Mouse (Mus musculus) hindlimb bud, embryonic 11.5 days (tissue): Measurements from ENCODE around the gene Gpx8.

Source experiments
- DNase-seq: peaks from one replicate; pipeline ENCODE4 v3.0.0-alpha.2; 2012; ENCODE audit warnings: low read depth, low spot score; ENCODE audit errors: extremely low spot score

The Gpx8 gene

DNA sequence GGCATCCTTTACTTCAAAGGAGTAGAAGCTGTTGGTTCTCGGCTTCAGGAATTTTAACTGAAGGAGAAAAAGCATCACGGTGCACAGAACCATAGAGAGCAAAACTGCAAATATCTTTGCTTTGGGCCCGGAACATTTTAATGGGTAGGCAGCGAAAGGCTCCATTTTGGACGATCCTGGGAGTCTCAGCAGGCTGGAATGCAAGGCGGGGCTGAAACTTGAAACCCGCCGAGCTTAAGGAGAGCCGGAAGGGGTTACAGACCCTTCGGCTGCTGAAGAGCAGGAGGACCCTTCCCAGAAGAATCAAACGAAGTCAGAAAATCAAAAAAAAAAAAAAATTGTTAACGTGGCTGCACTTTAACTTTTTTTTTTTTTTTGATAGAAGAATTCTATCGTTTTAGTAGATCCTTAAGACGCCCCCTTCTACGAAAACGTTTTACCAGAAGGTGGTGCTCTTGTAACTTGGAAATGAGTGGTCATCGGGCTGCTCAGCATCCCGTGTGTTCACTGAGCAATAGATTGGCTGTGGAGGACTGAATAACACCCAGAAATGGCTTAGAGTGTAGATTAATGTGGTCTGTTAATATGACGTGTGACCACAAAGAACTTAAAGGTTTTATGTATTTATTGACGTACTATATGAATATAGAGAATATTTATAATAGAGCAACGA, at the start of gene Gpx8:
Gpx8 (minus strand) TSS at position 200 of the 673 bp plus-strand sequence.
- DNase-seq = no peak

DNA sequence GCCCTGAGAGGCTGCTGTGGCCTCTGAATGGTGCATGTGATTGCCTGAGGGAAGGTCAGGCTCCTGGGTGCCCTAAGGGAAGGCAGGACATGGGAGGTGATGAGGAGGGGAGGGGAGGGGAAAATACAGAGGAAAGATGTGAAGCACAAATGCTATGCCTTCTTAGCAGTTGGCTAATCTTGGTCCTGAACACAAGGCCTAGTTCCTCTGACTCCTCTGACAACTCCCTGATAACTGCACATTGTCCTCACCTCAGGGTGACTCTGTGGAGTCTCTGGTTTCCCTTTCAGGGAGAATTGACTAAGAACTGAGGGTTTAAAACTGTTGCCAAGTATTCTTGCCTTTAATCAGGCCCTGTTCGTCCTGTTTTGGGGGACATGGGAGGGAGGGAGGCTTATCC, 48.4 kb upstream of the Gpx8 start:
- DNase-seq = no peak

DNA sequence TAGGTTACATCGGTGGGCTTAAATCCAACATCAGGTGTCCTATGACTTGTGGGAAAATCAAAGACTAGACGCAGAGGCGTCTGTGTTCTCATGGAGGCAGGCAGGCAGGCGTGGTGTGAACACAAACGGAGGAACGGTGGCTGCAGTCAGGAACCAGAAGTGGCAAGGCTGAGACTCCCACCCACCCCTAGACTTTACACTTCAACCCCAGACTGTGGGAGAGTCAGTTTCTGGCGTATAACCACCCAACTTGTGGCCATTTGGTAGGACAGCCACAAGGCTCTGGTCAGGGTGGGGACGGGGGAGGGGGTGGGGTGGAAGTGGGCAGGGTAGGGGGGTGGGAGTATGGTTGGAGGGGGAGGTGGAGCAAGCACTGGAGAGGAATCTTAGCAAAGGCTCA, 44.3 kb upstream of the Gpx8 start:
- no peak for DNase-seq

DNA sequence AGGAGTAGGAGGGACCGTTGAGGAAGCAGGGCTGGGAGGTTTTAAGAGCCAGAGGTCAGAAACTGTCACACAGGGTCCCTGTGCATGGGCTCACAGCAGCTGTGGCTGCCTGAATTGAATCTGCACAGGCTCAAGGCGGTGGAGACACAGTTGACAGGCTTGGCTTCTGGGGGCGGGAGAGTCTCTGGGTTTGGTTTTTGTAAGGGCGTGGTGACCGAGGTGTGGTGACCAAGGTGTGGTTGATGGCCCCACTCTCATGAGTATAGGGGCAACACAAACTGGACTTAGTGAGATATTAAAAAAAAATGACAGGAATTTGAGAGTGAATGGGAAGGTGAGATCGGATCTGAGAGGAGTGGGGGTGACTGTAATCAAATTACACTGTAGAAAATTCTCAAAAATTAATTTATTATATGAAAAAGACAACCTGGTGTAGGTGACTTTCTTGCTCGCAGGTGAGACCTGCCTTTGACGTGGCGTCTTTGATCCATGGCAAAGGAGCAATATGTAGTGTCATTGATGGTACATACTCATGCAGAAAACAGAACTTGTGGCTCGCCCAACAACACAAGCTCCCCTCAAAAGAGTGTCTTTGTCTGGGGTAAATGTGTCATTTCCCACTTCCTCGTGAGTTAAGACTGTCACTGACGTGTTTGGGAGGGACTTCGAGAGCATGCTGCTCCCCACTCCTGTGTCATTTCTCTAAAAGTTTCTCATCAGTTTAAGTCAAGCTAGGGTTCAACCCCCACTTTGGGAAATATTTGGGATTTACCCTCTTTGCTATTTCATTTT, 41.2 kb upstream of the Gpx8 start:
- no peak for DNase-seq

DNA sequence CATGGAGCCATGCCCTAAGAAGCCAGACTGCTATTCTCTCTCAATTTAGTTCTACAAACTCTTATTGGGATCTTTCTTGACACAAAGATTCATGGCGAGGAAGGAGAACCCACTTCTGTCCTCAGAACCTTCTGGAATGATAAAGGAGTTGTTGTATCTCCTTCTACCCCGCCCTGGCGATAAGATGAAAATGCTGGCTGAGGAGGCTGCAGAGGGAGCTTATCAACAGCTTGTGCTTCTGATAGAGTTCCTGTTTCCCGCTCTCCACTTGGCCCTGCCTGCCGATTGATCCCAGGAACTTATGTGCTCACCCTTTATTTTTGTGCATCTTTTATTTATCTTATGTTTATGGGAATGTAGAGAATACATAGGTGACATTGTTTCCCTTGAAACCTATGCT, 38.5 kb upstream of the Gpx8 start:
- DNase-seq = no peak

DNA sequence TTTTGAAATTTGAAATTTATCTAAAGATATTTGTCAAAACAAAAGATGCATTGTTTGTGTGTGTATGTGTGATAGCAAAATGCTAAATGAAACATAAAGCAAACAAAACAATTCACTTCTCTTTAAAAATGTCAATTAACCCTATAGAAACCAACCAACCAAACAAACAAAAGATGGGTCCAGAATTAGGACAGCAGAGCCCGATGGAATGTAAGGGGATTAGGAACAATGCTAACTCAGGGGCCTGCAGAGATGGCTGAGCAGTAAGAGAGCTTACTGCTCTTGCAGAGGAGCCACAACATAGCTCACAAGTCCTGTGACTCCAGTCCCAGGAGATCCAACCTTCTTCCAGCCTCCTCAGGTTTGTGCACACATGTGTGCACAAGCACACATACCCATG, 35.9 kb upstream of the Gpx8 start:
- no peak for DNase-seq

DNA sequence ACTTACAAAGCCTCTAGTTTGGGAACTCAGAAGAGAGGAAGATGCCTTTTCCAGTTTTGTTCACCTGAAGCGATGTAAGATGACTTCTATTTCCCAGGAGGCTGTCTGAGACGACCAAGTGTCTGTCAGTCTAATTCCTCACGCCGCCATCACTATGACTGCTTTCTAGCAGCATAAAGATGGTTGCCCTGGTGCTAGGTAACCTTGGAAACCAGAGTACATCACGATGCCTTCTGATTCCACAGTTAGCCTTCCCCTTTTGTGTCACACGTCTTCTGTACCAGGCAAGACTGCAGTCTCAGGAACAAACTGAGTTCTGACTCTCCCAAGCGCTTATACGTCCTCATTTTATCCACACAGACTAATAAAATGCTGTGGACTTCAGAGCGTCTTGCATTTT, 32.8 kb upstream of the Gpx8 start:
- DNase-seq = no peak

DNA sequence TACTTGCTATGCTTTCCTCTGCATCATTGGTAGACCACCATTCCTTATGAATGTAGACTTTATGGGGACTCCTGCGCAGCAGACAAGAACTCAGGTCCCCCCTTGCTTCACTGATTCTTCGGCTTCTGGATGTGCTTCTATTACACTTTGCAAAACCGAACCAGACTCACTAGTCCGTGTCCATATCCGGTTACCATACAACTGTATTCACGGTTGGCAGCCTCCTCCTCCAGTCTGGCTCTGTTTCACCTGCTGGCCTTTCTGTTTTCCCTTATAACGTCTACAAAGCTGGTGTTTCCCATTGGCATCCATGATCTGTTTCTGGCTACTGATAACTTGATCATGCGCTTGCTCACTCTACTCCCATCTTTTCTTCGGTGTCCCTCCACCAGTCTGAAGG, 18.3 kb upstream of the Gpx8 start:
- DNase-seq = no peak

DNA sequence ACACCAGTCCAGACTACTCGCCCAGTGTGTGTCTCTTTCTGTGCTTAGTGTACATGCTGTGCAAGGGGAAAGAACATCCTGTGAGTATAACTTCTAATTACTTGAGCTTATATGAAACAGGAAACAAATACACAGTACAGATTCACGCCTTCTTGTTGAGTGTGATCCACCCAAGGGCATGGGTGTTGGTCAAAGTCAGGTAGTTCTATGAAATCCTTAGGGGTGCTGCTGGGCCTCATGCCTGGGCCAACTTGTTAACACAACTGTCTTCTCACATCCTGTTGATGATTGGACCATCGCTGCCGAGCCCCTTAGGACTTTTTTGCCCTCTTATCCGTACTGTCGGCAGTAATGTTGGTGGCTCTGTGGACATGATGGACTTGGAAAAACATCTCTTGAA, 15.5 kb upstream of the Gpx8 start:
- no peak for DNase-seq

DNA sequence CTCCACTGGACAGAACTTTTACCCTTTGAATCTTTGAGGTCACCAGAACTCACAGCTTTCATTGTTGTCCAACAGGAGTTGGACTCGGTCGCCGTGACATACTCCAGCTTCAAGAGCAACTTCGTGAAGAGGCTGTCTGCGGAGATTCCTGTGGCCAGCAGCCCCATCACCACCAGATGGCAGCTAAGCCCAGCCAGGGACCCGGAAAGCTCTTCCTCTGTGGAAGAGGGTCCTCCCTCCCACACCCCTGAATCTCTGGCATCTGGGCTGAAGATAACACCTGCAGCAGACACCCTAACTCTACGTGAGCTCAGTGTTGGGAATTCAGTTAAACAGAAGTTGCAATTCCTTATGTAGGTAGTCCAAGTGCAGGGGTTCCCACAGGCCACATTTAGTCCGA, 9.6 kb upstream of the Gpx8 start:
- DNase-seq = no peak

DNA sequence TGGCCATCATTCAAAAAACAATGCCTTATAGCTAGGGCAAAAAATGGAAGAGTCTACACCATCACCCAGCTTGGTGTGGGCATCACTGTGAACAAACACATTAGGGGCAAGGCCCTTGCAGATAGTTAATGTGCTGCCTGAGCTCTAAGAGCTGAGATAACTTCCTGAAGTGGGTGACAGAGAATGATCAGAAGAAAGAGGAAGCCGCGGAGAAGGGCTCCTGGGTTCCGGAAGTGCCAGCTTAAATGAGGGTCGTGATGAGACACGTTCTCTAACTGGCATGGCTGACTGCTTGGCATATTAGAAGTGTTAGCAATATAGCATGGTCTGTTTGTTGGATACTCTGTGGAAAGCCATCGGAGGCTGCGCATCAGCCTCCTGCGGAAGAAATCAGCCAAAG, 8.0 kb upstream of the Gpx8 start:
- DNase-seq = no peak

DNA sequence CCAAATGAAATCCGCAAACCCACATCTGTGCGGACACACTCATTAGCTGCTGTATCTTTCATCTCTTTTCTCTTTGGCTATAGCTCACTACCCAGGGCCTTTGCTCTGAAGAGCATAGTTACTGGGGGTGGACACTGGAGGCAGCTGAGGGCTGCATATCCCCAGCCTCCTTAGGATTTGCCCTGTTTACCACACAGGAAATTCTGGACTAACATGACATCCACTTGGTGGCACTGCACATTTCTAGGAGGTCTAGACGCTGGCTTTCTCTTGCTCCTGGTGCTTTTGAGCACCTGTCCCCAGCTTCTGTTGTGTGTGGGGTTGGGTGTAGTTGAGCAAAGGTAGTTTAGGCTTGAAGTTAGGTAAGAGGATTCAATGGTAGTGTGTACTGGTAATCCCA, 1.4 kb upstream of the Gpx8 start:
- no peak for DNase-seq

DNA sequence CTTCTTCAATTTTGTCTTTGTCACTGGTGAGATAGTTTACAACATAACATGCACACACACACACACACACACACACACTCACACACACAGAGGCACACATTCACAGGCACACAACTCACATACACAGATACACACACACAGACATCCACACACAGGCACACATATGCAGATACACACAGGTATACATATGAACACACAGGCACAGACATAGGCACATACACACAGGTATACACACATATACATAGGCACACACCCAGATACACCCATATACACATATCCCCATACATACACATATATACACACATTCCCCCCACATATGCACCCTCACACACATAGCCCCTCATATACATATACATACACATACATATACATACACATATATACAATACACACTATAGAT, 808 bp upstream of the Gpx8 start:
- no peak for DNase-seq

DNA sequence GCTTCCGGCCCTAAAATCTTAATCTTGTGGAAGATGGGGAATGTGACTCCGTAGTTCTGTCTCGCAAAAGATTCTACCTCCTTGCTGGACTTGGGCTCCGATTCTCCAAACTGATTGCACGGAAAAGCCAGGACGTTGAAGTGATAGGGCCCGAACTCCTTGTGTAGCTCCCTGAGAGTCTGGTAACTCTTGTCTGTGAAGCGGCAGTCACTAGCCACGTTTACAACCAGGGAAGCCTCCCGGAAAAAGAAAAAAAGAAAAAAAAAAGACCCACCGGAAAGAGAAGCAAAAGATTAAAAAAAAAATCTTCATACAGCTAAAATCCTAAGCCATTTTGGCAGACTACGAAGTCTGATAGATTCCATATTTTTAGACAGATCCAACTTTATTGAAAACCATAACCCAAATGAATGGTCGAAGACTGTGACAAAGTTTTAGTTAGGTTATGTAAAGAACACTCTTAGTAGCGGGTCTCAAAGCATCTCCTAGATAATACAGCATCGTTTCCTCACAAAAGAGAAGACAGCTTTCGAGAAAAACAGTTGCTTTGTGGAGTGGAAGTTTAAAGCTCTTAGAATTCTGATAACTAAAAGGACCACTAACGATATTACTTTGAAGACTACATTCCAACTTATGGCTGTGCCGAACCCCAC, 626 bp downstream of the Gpx8 start:
- DNase-seq = no peak

DNA sequence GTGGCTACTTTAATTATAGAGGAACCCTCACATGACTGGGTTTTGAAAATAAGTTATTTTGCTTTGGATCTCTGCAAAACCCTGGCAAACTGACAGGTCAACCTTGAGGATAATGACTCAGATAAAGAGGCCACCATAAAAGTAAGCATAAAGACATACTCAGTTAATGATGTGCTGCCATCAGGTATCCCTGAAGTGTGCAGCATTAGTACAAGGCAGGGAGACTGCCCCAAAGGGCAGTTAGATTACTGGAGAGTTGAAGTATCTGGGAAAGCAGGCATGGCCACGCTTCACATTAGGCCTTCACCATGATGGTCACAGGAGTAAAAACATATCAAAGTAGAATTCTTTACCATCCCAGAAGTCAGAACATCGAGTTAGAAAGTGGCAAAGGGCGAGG, 1.3 kb downstream of the Gpx8 start:
- no peak for DNase-seq

DNA sequence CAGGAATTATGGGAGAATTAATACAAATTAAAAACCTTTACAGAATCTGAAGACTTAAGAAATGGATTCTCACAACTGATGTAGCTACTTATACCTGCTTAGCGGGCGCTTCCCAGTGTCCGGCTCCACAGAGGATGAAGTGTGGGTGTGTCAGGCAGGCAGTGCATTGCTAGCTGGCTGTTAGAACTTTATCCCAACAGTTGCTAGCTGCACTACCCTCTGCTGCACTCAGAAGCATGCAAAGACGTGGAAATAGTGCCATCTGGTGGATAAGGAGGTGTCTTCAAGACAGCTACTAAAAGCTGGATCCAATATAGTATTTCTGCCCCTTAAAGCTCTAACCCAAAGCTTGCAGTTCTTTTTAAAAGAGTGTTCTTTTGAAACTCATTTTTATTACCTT, 10.4 kb downstream of the Gpx8 start:
- peak; percentile 94 for DNase-seq

DNA sequence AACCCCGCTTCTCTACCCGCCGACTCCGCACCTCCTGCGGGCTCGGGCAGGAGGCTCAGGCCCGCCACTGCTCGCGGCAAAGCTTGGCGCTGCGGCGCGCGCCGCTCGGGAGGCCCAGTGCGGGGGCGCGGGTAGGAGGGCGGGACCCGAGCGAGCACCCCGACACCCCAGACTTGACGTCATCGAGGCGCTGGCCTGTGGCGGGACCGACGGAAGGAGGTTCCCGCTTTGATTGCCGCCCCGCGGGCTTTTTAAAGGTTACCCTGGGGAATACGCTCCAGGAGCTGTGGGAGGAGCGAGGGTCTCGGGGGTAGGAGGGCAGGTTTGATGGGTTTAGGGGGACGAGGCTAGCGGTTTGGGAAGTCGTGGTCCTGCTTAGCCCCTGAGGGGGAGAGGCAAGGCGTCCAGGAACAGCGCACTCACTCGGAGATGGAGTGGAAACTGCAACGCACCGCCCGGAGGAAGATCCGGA, 11.2 kb downstream of the Gpx8 start, which contains the start of gene Cdc20b:
Cdc20b (plus strand) TSS at position 162 of the 472 bp plus-strand sequence.
- no peak for DNase-seq

DNA sequence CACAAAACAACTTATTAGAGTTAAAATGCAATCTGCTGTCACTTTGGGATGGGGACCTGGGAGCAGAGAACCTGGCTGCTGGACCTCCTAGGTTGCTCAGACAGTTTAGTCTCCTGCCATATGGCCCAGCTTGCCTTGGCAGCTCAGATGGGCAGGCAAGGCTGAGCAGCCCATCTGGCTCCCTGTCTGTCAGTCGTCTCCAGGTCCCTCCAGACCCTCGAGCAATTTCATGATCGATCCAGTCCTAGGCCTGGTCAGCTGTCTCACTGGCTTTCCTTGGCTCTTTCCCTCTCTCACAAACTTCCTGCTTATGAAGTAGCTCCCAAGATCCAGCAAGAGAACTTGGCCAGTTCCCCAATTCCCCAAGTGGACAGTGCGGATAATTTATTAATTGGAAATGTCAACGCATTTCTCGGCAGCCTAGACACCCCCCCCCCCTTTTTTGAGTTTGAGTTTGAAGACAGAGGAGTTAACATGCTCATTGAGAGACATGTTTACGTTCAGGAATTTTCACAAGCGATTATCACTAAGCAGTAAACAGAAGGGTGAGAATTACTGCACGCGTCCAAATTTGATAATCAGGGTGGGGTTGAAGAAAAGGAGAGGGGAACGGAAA, 11.8 kb downstream of the Gpx8 start:
- DNase-seq = no peak

DNA sequence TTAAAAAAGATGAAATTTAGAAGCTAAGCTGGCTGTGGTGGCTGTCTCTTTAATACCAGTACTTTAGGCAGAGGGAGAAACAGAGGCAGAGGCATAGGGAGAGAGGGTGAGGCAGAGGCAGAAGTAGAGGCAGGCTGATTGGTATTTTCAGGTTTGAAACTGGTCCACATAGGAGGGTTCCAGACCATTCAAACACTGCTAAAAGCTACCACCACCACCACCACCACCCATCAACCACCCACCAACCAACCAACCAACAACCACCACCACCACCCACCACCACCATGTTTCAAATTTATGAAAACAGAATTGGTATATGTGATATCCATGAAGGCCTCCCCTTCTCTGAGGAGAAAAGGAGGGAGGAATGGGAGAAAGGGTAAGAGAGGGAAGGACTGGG, 13.4 kb downstream of the Gpx8 start:
- DNase-seq = no peak

DNA sequence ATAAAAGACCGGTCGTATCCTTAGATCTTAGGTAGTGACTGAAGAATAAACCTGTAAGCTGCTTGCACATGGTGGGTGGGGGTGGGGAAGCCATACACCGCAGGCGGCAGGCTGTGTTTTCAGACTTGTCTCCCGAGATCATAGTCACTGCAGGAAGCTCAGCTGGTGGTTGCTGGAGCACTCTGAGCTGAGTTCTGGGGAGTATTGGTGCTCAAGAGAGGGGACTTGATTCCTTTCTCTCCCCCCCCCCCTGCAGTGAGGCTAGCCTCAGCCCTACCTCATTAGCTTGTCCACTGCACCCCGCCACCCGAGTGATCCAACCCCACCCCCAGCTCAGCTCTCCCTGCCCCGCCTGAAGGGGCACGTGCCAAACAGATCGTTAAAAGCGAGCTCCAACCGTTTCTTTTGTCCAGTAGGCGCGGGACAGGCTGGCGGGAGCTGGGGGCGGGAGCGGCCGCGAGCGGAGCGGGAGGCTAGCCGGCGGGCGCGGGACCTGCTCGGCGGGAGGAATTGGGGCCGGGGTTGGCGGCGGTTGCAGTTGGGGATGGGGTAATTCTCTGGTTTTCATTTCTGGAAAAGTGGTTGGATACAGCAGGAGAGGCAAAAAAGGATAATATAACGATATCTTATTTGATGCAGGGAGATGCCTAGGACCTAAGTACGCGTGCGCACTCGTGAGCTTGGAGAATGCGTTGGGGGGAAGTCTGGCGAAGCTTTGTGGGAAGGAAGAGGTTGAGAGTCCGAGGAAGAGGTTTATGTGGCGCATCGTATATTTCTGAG, 14.2 kb downstream of the Gpx8 start:
- DNase-seq = no peak

DNA sequence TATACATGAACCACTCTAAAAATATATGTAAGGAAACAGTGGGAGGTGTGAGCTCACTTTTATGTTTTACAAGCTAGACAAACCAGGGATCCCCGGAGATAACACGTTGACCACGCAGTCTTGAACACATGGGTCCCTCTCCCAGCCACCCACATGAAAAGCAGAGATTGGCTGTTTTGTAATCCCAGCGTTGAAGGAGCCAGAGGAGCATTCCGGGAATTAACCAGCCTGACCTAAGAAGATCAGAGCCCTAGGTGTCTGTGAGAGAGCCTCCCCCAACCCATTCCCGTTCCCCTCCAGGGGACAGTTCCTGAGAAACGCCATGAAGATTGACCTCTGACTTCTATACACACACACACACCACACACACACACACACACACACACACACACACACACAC, 14.9 kb downstream of the Gpx8 start:
- DNase-seq = no peak
